Mouse (Mus musculus) CH12.LX (cell line): ENCODE data around the gene Snrnp200.

ENCODE experiments used
- CHD1 ChIP-seq: IDR thresholded peaks from 2 replicates; pipeline ENCODE4 v1.6.1; 2012; ENCODE audit warnings: low read depth, low read length, improper control_type of control experiment, inconsistent platforms
- CTCF ChIP-seq, 2 experiments: IDR thresholded peaks in 1 of 2; conservative IDR thresholded peaks in 1 of 2; 2 replicates each; pipeline ENCODE4 v1.5.1; 2011 to 2012; ENCODE audit warnings: low read depth in 2 of 2, low read length in 2 of 2, improper control_type of control experiment in 1 of 2, inconsistent platforms in 1 of 2, mild to moderate bottlenecking in 1 of 2, moderate library complexity in 1 of 2
- GABPA ChIP-seq: IDR thresholded peaks from 2 replicates; pipeline ENCODE4 v1.6.1; 2012; ENCODE audit warnings: low read depth, low read length, improper control_type of control experiment, inconsistent platforms; ENCODE audit not compliant: insufficient replicate concordance
- JUN ChIP-seq: IDR thresholded peaks from 2 replicates; pipeline ENCODE4 v1.6.1; 2011; ENCODE audit warnings: low read depth, mild to moderate bottlenecking, low read length, improper control_type of control experiment, moderate library complexity; ENCODE audit not compliant: insufficient read depth
- KAT2A ChIP-seq: IDR thresholded peaks from 2 replicates; pipeline ENCODE4 v1.6.1; 2012; ENCODE audit warnings: low read length, improper control_type of control experiment, inconsistent platforms; ENCODE audit not compliant: insufficient replicate concordance
- NRF1 ChIP-seq: IDR thresholded peaks from 2 replicates; pipeline ENCODE4 v1.6.1; 2014; ENCODE audit warnings: low read depth, mild to moderate bottlenecking, inconsistent platforms, low read length, improper control_type of control experiment, moderate library complexity
- POLR2A ChIP-seq: IDR thresholded peaks from 2 replicates; pipeline ENCODE4 v1.6.1; 2011; ENCODE audit warnings: low read depth, mild to moderate bottlenecking, improper control_type of control experiment, low read length
- USF1 ChIP-seq: IDR thresholded peaks from 2 replicates; pipeline ENCODE4 v1.6.1; 2014; ENCODE audit warnings: low read depth, mild to moderate bottlenecking, inconsistent platforms, low read length, improper control_type of control experiment

DNA sequence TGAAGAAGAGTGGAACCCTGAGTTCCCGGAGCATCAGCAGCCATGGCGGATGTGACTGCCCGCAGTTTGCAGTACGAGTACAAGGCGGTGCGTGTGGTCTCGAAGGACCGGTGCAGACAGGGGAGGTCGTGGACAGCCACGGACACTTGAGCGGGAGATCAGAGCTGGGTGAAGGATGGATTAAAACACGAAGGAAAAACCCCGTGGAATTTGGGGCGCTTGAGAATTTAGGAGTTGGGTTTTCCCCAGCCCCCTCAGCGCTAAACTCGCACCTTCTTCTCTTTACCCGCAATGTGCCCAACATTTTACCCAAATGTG lies 225 bp downstream of the Snrnp200 start:
- TF ChIP-seq USF1 (no peak), POLR2A (no peak), CTCF (conservative IDR thresholded peaks at IDR 0.05 in 1 of 2, IDR thresholded peaks at IDR 0.05 in 1 of 2; ENCODE audit: low read depth in 2 of 2, low read length in 2 of 2) (no peak), JUN (no peak), CHD1 (no peak), KAT2A (no peak), NRF1 (no peak), GABPA (no peak)
